Mouse (Mus musculus) hematopoietic stem cell, adult 5-6 weeks (primary cell): Measurements from ENCODE around the gene Hoxb1. TPM values are rescaled to one million over a fixed set of nuclear protein-coding genes. Genes with fewer than 3 reads are reported as not detected.

Source experiments
- ATAC-seq, 2 experiments: fragments of 125-278 bp in 1 of 2; replicated peaks in 1 of 2; 2 replicates each; pipeline ENCODE4 v1.8.0; 2016 to 2017; ENCODE audit warnings: inconsistent platforms in 2 of 2, mild to moderate bottlenecking in 2 of 2, moderate number of reproducible peaks in 2 of 2, low read depth in 1 of 2, moderate TSS enrichment in 1 of 2; ENCODE audit not compliant: low FRiP score in 2 of 2, poor library complexity in 2 of 2, severe bottlenecking in 2 of 2, insufficient read depth in 1 of 2, low TSS enrichment in 1 of 2
- total RNA-seq: library from RNA; stranded (forward); fragments of 172-1452, 232-1000 nt; gene quantifications from 2 replicates; pipeline ENCODE4 v1.2.3, GENCODE M21; 2017

The Hoxb1 gene
- total RNA-seq, 1 experiment from 2014 or later = not detected

DNA sequence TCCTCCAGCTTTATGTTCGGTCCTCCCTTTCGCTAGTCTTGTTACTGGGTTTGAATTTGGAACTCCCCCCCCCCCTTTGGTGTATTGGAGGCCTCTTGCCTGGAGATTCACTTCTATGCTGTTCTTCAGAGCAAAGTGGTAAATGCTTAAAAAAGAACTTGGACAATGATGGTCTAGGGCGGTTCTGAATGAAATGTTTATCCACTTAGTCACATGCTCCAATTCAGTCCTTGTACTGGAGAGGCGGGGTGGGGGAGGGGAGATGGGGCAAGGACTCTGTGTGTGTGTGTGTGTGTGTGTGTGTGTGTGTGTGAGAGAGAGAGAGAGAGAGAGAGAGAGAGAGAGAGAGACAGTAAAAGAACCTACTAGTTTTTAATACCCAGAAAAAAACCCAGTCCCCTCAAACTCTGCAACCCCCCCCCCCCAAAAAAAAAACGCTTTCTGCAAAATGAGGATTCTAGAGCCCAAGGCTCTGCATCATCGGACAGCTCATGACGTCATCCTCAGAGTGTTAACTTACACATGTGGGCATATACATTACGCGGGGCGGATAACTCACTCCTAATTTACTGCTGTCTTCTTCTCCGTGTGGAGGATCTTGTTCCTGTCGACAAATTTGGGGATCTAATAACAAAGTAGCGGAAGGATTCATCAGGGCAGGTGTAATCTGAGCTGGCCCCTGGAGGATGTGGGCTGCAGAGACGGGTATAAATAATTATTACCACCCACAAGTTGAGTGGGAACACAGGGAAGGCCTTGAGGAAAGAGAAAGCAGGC is 42.9 kb downstream of the Hoxb1 start:
- ATAC-seq = no peak

DNA sequence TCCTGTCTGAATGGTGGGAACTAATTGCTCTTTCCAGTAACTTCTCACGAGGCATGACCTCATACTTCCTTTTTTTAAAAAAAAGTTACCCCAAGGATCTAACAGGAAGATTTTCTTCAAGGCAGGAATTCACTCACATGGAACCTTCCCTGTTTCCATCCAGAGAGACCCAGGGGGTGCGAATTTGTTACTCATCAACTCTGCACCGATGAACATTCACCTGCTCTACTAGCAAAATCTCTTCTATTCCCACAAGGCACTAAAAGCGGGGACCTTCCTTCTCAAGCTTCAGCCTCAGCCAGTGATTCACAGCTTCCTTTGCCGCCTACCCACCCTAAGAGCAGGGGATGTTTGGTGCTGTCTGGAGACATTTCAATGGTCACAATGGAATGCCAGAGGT is 45.5 kb downstream of the Hoxb1 start:
- ATAC-seq = no peak

DNA sequence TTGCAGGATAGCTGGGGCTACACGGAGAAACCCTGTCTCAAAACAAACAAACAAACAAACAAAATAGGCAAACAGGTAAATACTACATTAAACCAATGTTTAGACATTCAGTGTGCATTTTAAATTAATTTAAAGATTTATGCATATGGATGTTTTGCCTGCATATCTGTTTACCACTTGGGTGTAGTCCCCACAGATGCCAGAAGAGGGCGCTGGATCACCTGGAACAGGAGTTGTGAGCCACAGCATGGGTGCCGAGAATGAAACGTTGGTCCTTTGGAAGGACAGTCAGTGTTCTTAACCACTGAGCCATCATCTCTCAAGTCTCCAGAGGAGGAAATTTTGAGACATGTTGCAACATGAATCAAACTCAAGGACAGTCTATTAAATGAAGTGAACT is 46.4 kb downstream of the Hoxb1 start:
- no peak for ATAC-seq

DNA sequence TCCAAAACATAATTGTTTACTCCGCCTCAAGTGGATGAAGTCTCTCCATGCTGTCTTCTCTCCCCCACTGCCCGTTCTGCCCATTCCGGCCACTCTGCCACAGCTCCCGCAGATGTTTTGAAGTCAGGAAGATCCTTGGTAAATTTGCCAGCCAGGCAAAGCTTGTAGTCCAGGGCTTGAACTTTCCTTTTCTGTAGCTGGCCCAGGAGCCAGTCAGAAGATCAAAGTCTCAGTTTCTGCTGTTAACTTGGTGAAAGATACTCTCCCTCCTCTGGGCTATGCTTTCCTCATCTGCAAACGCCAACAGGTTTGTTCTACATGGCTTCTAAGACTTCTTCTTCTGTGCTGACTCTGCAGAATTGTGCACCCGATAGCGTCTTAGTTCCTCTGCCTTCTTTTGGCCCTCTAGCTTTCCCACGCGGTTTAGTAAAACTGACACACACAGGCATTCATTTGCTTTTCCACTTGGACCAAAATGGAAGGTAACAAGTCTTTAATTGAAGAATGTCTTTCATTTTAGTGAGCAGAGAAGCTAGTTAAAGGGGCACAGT is 47.5 kb downstream of the Hoxb1 start:
- peak in 1 of 2 experiments; percentile 29; a peak in 1 of 4 replicates for ATAC-seq

DNA sequence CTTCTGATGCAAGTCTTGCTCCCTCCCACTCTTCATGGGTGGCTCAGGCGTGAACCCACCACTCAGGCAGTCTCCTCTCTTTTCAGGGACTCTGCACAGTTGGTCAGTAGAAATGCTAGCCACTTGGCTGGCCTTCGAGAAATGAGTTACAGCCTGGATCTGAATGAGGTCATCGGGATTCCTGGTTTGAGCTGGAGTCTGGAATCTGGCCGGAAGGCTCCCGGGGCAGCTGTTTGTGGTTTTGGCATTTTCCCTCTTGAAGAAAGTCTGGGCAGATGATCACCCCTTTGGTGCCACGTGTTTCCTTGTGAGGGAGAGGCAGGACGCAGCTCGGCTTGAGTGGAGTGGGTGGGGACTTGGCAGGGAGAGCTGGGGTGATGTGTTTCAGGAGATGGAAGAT is 48.0 kb downstream of the Hoxb1 start:
- ATAC-seq = peak in 1 of 2 experiments; percentile 32; a peak in 1 of 4 replicates

DNA sequence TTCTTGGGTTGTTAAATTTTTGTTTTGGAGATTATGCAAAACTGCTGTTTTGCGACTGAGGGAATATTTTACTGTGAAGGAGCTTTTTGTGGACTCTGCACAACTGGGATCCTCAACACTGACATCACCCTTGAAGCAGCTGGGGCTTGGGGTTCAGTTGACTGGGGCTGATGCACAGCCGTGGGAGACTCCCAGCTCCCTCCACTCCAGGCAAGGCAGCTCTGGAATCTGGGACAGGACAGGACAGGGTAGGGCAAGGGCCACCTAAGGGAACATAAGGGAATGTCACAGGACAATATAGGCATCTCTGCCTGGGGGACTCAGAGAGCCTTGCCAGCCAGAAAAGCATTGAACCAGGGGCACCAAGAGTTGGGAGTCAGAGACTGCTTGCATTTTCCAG is 48.5 kb downstream of the Hoxb1 start:
- no peak for ATAC-seq

Other genes starting within 250 kb of the Hoxb1 start
- not detected in 2 replicates for gene Ttll6, start 232.0 kb upstream of the Hoxb1 start, total RNA-seq
- not detected in 2 replicates for gene Hoxb13, start 171.4 kb upstream of the Hoxb1 start, total RNA-seq
- gene Hoxb9, start 94.3 kb upstream of the Hoxb1 start, total RNA-seq = 0.30 and 0.44 TPM in 2 replicates
- not detected in 2 replicates for gene Hoxb8, start 83.8 kb upstream of the Hoxb1 start, total RNA-seq
- not detected in 2 replicates for gene Hoxb7, start 79.1 kb upstream of the Hoxb1 start, total RNA-seq
- gene Hoxb6, start 73.3 kb upstream of the Hoxb1 start, total RNA-seq = 0.38 and 1.2 TPM in 2 replicates
- gene Hoxb5, start 62.4 kb upstream of the Hoxb1 start, total RNA-seq = 0.25 and 1.3 TPM in 2 replicates
- gene Hoxb4, start 47.5 kb upstream of the Hoxb1 start, total RNA-seq = 2.4 and 4.0 TPM in 2 replicates
- gene Hoxb3, start 42.4 kb upstream of the Hoxb1 start, total RNA-seq = 4.4 and 9.4 TPM in 2 replicates
- 1.8 and 2.1 TPM in 2 replicates for gene Hoxb2, start 15.2 kb upstream of the Hoxb1 start, total RNA-seq
- 2.4 and 3.6 TPM in 2 replicates for gene Skap1, start 98.8 kb downstream of the Hoxb1 start, total RNA-seq